Mouse (Mus musculus) brain, embryonic 14.5 days (tissue): ENCODE measurements at regions not wholly inside any gene's neighbourhood (a gene's known extent, or its start where the extent isn't known, plus 50 kb on each side); places are given as distances from the start of the nearest gene placed in this dataset.

Experiments used
- CTCF ChIP-seq: fragments of 200-500 bp; IDR thresholded peaks from 2 replicates; pipeline ENCODE4 v1.5.1; 2012; ENCODE audit warnings: inconsistent platforms, mild to moderate bottlenecking, moderate library complexity, borderline replicate concordance; ENCODE audit not compliant: insufficient read depth, insufficient read length; ENCODE audit errors: extremely low read depth
- POLR2A ChIP-seq: fragments of 200-500 bp; IDR thresholded peaks from 2 replicates; pipeline ENCODE4 v1.6.1; 2012; ENCODE audit warnings: mild to moderate bottlenecking, inconsistent platforms, borderline replicate concordance; ENCODE audit not compliant: poor library complexity, insufficient read depth, insufficient read length, severe bottlenecking; ENCODE audit errors: extremely low read depth

GRCm38 (mm10) chr2:128247967-128248366 is 122.1 kb downstream of the Bcl2l11 start:
- no peak for TF ChIP-seq CTCF
- TF ChIP-seq POLR2A, result no peak
